11 mouse cellular contexts compared by ENCODE assay signal in genomic region chr11:54088253-54088946, GRCm38 (mm10). TPM values are rescaled to one million over a fixed set of nuclear protein-coding genes. Genes with fewer than 3 reads are reported as not detected.
A peak's percentile ranks its signal among the peaks of the same experiment; 100 is the strongest.
DNase-seq lines count a peak whose midpoint lies in the region; ATAC-seq and TF ChIP-seq lines count a peak whose summit lies in the region.
"Had no signal": no experiment of that assay in that cellular context is flagged by ENCODE, and none has a peak within 500 bp of the region (broad histone marks: within the 10 kb centered on the region; RNA-seq: fewer than 3 reads in every experiment).

No protein-coding gene starts in this region.

- no peak overlapping the region for H3K27ac ChIP-seq in spleen, adult 2 months (ENCODE audit: insufficient read depth, low read length)
- no peak overlapping the region for H3K27ac ChIP-seq in hindbrain, embryonic 13.5 days
- H3K27ac ChIP-seq: liver, embryonic 12.5 days; neural tube, embryonic 13.5 days had no signal

- no peaks in the 10 kb centered on the region for H3K9me3 ChIP-seq in hindbrain, embryonic 13.5 days
- H3K9me3 ChIP-seq: liver, embryonic 12.5 days; neural tube, embryonic 13.5 days had no signal

- 32% methylated on average over 7 of the region's 7 CpGs for WGBS in spleen, adult 2 months
- 80% methylated on average over 7 of the region's 7 CpGs for WGBS in hindbrain, embryonic 13.5 days

- no peaks in the 10 kb centered on the region for H3K27me3 ChIP-seq in spleen, adult 2 months (ENCODE audit: control insufficient read depth, insufficient read depth, low read length)
- no peaks in the 10 kb centered on the region for H3K27me3 ChIP-seq in hindbrain, embryonic 13.5 days
- H3K27me3 ChIP-seq: liver, embryonic 12.5 days; neural tube, embryonic 13.5 days had no signal

- H3K4me3 ChIP-seq in spleen, adult 2 months (ENCODE audit: extremely low read depth, insufficient read depth, insufficient read length), result peak overlapping the region; percentile 14
- H3K4me3 ChIP-seq in hindbrain, embryonic 13.5 days, result no peak overlapping the region
- H3K4me3 ChIP-seq: liver, embryonic 12.5 days; neural tube, embryonic 13.5 days had no signal

- peaks cover 10% of the 10 kb centered on the region; the same call in 1 of the 2 replicates for H3K4me1 ChIP-seq in spleen, adult 2 months (ENCODE audit: control insufficient read depth, insufficient read depth, insufficient read length)
- no peaks in the 10 kb centered on the region for H3K4me1 ChIP-seq in hindbrain, embryonic 13.5 days (replicated peaks)
- H3K4me1 ChIP-seq: liver, embryonic 12.5 days had no signal

- ATAC-seq in erythroid progenitor cell, adult 5-6 weeks (replicated peaks; ENCODE audit: low FRiP score, poor library complexity, severe bottlenecking), result peak; percentile 42; the same call in 1 of the 2 replicates
- ATAC-seq in hindbrain, embryonic 13.5 days (ENCODE audit: low FRiP score), result no peak
- ATAC-seq: liver, embryonic 12.5 days; midbrain, embryonic 16.5 days had no signal

- H3K9ac ChIP-seq in hindbrain, embryonic 13.5 days, result no peak overlapping the region
- H3K9ac ChIP-seq: liver, embryonic 12.5 days; neural tube, embryonic 13.5 days had no signal

- no peak for TF ChIP-seq CTCF in spleen, adult 2 months (IDR thresholded peaks at IDR 0.05; ENCODE audit: extremely low read depth, insufficient read depth, insufficient read length, insufficient replicate concordance)

- TF ChIP-seq POLR2A in spleen, adult 2 months (IDR thresholded peaks at IDR 0.05; ENCODE audit: low read depth, low read length), result no peak

- H3K4me2 ChIP-seq in hindbrain, embryonic 13.5 days, result no peak overlapping the region
- H3K4me2 ChIP-seq: liver, embryonic 12.5 days; neural tube, embryonic 13.5 days had no signal

- H3K36me3 ChIP-seq in spleen, adult 2 months (ENCODE audit: control insufficient read depth, insufficient read depth, low read length), result no peaks in the 10 kb centered on the region
- H3K36me3 ChIP-seq in hindbrain, embryonic 13.5 days, result no peaks in the 10 kb centered on the region
- H3K36me3 ChIP-seq: liver, embryonic 12.5 days; neural tube, embryonic 13.5 days had no signal

- peak; percentile 55 for DNase-seq in heart, adult 11 months
- DNase-seq in heart, adult 18-20 months, result no peak
- DNase-seq in spleen, adult 2 months (ENCODE audit: low read depth in 1 of 2, low spot score in 2 of 2), result peak in 1 of 2 experiments; percentile 28
- no peak for DNase-seq in spleen, adult 18-20 months
- no peak for DNase-seq in right cerebral cortex, postnatal 4 days
- no peak for DNase-seq in layer of hippocampus, postnatal 14 days (ENCODE audit: low spot score in 2 of 2)

RNA-seq across cellular contexts. Expression of gene P4ha2, which starts 11.5 kb away (rescaled TPM):
- 10 to 100 TPM; 55.4 to 77.7 TPM for total RNA-seq in heart, adult 18-20 months (2021)
- polyA plus RNA-seq in spleen, adult 2 months (2012; rRNA removed), result 2.6 and 2.8 TPM in 2 replicates
- total RNA-seq in erythroid progenitor cell, adult 5-6 weeks (2015; ENCODE audit: low replicate concordance), result not detected in 2 replicates
- total RNA-seq in erythroid progenitor cell, adult 5-6 weeks (2017; ENCODE audit: low replicate concordance), result not detected in 2 replicates
- 10 to 100 TPM; 21.1 to 22.4 TPM for total RNA-seq in layer of hippocampus, postnatal 14 days (2021)
- polyA plus RNA-seq in hindbrain, embryonic 13.5 days (2015; fragmentation: Nextera tagmentation; extraction: Ambion mirVana), result 10.9 and 11.3 TPM in 2 replicates

RNA-seq across cellular contexts. Expression of gene Pdlim4, which starts 19.6 kb away (rescaled TPM):
- total RNA-seq in heart, adult 18-20 months (2021), result 10 to 100 TPM; 30.2 to 31.9 TPM
- 53.3 and 73.3 TPM in 2 replicates for polyA plus RNA-seq in spleen, adult 2 months (2012; rRNA removed)
- not detected in 2 replicates for total RNA-seq in erythroid progenitor cell, adult 5-6 weeks (2015; ENCODE audit: low replicate concordance)
- total RNA-seq in erythroid progenitor cell, adult 5-6 weeks (2017; ENCODE audit: low replicate concordance), result not detected in 2 replicates
- total RNA-seq in layer of hippocampus, postnatal 14 days (2021), result 10 to 100 TPM; 17.7 to 17.9 TPM
- 30.9 and 31.1 TPM in 2 replicates for polyA plus RNA-seq in hindbrain, embryonic 13.5 days (2015; fragmentation: Nextera tagmentation; extraction: Ambion mirVana)

Comparison
In these comparisons a context has a peak if more than half of its experiments do, and no peak if none do; other contexts are left out.
1. RNA of gene P4ha2, which starts 11.5 kb away (total RNA-seq): 55.4 to 77.7 TPM in heart, adult 18-20 months and 21.1 to 22.4 TPM in layer of hippocampus, postnatal 14 days; not detected in erythroid progenitor cell, adult 5-6 weeks; every median in the first group is over 10 times any median in the second.
2. RNA of gene Pdlim4, which starts 19.6 kb away (total RNA-seq): 30.2 to 31.9 TPM in heart, adult 18-20 months and 17.7 to 17.9 TPM in layer of hippocampus, postnatal 14 days; not detected in erythroid progenitor cell, adult 5-6 weeks; every median in the first group is over 10 times any median in the second.